8 mouse cellular contexts compared by ENCODE assay signal in the genomic region with DNA sequence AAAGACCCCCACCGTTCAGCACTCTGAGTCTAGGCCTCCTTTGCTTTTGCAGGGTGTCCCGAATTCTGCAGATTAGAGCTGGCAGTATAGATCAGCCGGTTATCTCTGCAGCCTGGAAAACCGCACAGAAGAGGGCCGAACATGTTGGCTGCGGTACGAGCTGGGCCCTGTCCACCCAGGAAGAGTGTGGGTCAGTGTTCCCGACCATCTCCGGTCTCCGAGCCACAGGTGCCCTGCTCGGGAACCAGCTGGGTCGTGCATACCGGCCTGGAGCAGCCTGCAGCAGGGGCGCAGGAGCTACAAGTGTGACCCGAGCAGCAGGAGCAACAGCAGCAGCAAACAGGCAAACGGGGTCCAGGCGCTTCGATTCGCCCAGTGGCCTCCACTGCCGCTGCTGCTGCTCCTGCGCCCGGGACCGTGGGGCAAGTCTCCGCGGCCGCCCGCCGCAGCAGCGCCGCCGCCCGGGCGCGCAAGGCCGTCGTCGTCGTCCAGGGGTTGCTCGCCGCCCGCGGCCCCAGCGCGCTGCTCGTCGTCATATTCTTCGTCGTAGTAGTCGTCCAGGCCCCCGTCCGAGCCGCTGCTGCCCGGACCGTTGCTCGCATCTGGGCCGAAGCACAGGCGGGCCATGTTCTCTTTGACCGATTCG. TPM values are rescaled to one million over a fixed set of nuclear protein-coding genes. Genes with fewer than 3 reads are reported as not detected.
A peak's percentile ranks its signal among the peaks of the same experiment; 100 is the strongest.
DNase-seq lines count a peak whose midpoint lies in the region; ATAC-seq and TF ChIP-seq lines count a peak whose summit lies in the region.

No protein-coding gene starts in this region.

- peak overlapping the region; percentile 99 for H3K4me2 ChIP-seq in intestine, postnatal 0 days (replicated peaks; ENCODE audit: low read depth)
- H3K4me2 ChIP-seq in liver, embryonic 14.5 days (ENCODE audit: low read depth), result peak overlapping the region; percentile 56

- WGBS in bone marrow, adult 2 months, result 2% methylated on average over 58 of the region's 59 CpGs
- under 1% methylated on average over 49 of the region's 59 CpGs for WGBS in intestine, postnatal 0 days
- under 1% methylated on average over 50 of the region's 59 CpGs for WGBS in liver, embryonic 14.5 days (ENCODE audit: insufficient replicate concordance)

- H3K9me3 ChIP-seq in intestine, postnatal 0 days (ENCODE audit: control insufficient read depth), result no peaks in the 10 kb centered on the region
- H3K9me3 ChIP-seq in liver, embryonic 14.5 days (ENCODE audit: control insufficient read depth, low read length), result no peaks in the 10 kb centered on the region

- H3K27ac ChIP-seq in bone marrow, adult 2 months (ENCODE audit: control insufficient read depth, insufficient read depth, low read depth, low read length, poor library complexity), result peak overlapping the region; percentile 51; the same call in 1 of the 2 replicates
- peak overlapping the region; percentile 88 for H3K27ac ChIP-seq in intestine, postnatal 0 days (ENCODE audit: low read depth, low read length)
- no peak overlapping the region for H3K27ac ChIP-seq in liver, embryonic 14.5 days

- peaks cover 45% of the 10 kb centered on the region for H3K27me3 ChIP-seq in intestine, postnatal 0 days (replicated peaks; ENCODE audit: control insufficient read depth, insufficient read depth, low read length)
- peaks cover 53% of the 10 kb centered on the region for H3K27me3 ChIP-seq in liver, embryonic 14.5 days (ENCODE audit: control insufficient read depth, insufficient read depth, low read length)

- DNase-seq in ovary, postnatal 36 days (ENCODE audit: low spot score), result peak; percentile 61
- no peak for DNase-seq in ovary, adult 18-20 months (ENCODE audit: low spot score)
- DNase-seq in gastrocnemius, postnatal 10 days, result peak; percentile 60
- DNase-seq in liver, embryonic 14.5 days (ENCODE audit: low read depth in 3 of 3, low spot score in 3 of 3), result no peak
- peak; percentile 50 for DNase-seq in right cerebral cortex, postnatal 25 days
- no peak for DNase-seq in c-Kit-positive CD71-positive TER-119-positive erythroid progenitor cells, embryonic 14.5 days (ENCODE audit: low spot score)

- TF ChIP-seq POLR2A in bone marrow, adult 2 months (IDR thresholded peaks at IDR 0.05; ENCODE audit: borderline replicate concordance, control insufficient read depth, low read depth, low read length), result no peak

- no peak for TF ChIP-seq EP300 in liver, embryonic 14.5 days (IDR thresholded peaks at IDR 0.05; ENCODE audit: low read depth)

- peak; percentile 14; the same call in 1 of the 2 replicates for ATAC-seq in intestine, postnatal 0 days
- ATAC-seq in liver, embryonic 14.5 days (ENCODE audit: insufficient read depth), result no peak

- TF ChIP-seq CTCF in bone marrow, adult 2 months (IDR thresholded peaks at IDR 0.05; ENCODE audit: control insufficient read depth, insufficient read depth, low read length), result no peak
- TF ChIP-seq CTCF in intestine, postnatal 0 days (IDR thresholded peaks at IDR 0.05; ENCODE audit: low read depth), result no peak
- no peak for TF ChIP-seq CTCF in liver, embryonic 14.5 days (IDR thresholded peaks at IDR 0.05; ENCODE audit: low read depth)

- H3K36me3 ChIP-seq in intestine, postnatal 0 days (ENCODE audit: control insufficient read depth, insufficient read depth), result no peaks in the 10 kb centered on the region
- no peaks in the 10 kb centered on the region for H3K36me3 ChIP-seq in liver, embryonic 14.5 days (replicated peaks; ENCODE audit: control insufficient read depth, insufficient read depth, low read depth)

- H3K4me1 ChIP-seq in bone marrow, adult 2 months (ENCODE audit: control insufficient read depth, insufficient read depth, low read length), result no peaks in the 10 kb centered on the region
- H3K4me1 ChIP-seq in intestine, postnatal 0 days (replicated peaks; ENCODE audit: control insufficient read depth, insufficient read depth, low read length), result no peaks in the 10 kb centered on the region
- H3K4me1 ChIP-seq in liver, embryonic 14.5 days (replicated peaks; ENCODE audit: control insufficient read depth in 2 of 2, insufficient read depth in 2 of 2, low read length in 1 of 2), result 0 out of 4 replicates have a peak, but pooled peaks cover 0 to 2% of the 10 kb centered on the region in 2 experiments

- H3K9ac ChIP-seq in intestine, postnatal 0 days (ENCODE audit: low read depth, low read length), result peak overlapping the region; percentile 68
- no peak overlapping the region for H3K9ac ChIP-seq in liver, embryonic 14.5 days (replicated peaks)

- no peak overlapping the region for H3K4me3 ChIP-seq in bone marrow, adult 2 months (replicated peaks; ENCODE audit: control insufficient read depth, low read depth, low read length)
- peak overlapping the region; percentile 69 for H3K4me3 ChIP-seq in intestine, postnatal 0 days (ENCODE audit: low read depth, low read length)
- H3K4me3 ChIP-seq in liver, embryonic 14.5 days (ENCODE audit: insufficient read depth in 1 of 2, low read depth in 2 of 2, low read length in 2 of 2), result peak overlapping the region; percentile 40 to 46

RNA-seq across cellular contexts. Expression of a gene that starts 1.6 kb away (rescaled TPM):
- polyA plus RNA-seq in bone marrow, adult 2 months (2011; ENCODE audit: insufficient read depth, insufficient read length, low replicate concordance, missing spikeins), result 0.54 and 1.4 TPM in 2 replicates
- 10 to 100 TPM; 68.7 to 70.5 TPM for total RNA-seq in gastrocnemius, postnatal 10 days (2021)
- polyA plus RNA-seq in intestine, postnatal 0 days (2015; fragmentation: Nextera tagmentation; extraction: Ambion mirVana), result 41.5 and 44.4 TPM in 2 replicates
- polyA plus RNA-seq in liver, embryonic 14.5 days (2012; rRNA removed), result 1.5 and 2.1 TPM in 2 replicates
- 1.6 and 1.7 TPM in 2 replicates for polyA plus RNA-seq in liver, embryonic 14.5 days (2014; fragmentation: Nextera tagmentation; extraction: Ambion mirVana)

Comparison
In these comparisons a context has a peak if more than half of its experiments do, and no peak if none do; other contexts are left out.
1. DNase-seq: peak in ovary, postnatal 36 days (single experiment), gastrocnemius, postnatal 10 days (single experiment) and right cerebral cortex, postnatal 25 days (single experiment); none in ovary, adult 18-20 months (single experiment), liver, embryonic 14.5 days (0 of 3) and c-Kit-positive CD71-positive TER-119-positive erythroid progenitor cells, embryonic 14.5 days (single experiment).
2. RNA of a gene that starts 1.6 kb away (polyA plus RNA-seq): 41.5 to 44.4 TPM in intestine, postnatal 0 days; 1.5 to 2.1 TPM in liver, embryonic 14.5 days and 0.54 to 1.4 TPM in bone marrow, adult 2 months; every median in the first group is over 10 times any median in the second.